Mouse (Mus musculus): ENCODE data around the gene Hadhb.

Gene Hadhb

GRCm38 (mm10) chr5:30131246-30131645, 23.8 kb upstream of the Hadhb start:
- DNase-seq = no peak

GRCm38 (mm10) chr5:30132173-30132572, 22.9 kb upstream of the Hadhb start:
- DNase-seq = no peak

- DNase-seq = no peak
Measured at GRCm38 (mm10) chr5:30135711-30136231, 19.3 kb upstream of the Hadhb start.

GRCm38 (mm10) chr5:30137271-30137670, 17.8 kb upstream of the Hadhb start:
- no peak for DNase-seq

- no peak for DNase-seq
Measured at GRCm38 (mm10) chr5:30138193-30138592, 16.9 kb upstream of the Hadhb start.

- DNase-seq = no peak
Measured at GRCm38 (mm10) chr5:30146526-30146925, 8.5 kb upstream of the Hadhb start.

- DNase-seq = no peak
Measured at GRCm38 (mm10) chr5:30148133-30148920, 6.7 kb upstream of the Hadhb start.

GRCm38 (mm10) chr5:30152007-30152406, 3.0 kb upstream of the Hadhb start:
- DNase-seq = peak; percentile 46

GRCm38 (mm10) chr5:30152413-30152812, 2.6 kb upstream of the Hadhb start:
- no peak for DNase-seq

GRCm38 (mm10) chr5:30153222-30153621, 1.8 kb upstream of the Hadhb start:
- no peak for DNase-seq

- no peak for DNase-seq
Measured at GRCm38 (mm10) chr5:30154013-30154412, 1.0 kb upstream of the Hadhb start.

GRCm38 (mm10) chr5:30155395-30155792, 346 bp downstream of the Hadhb start:
- no peak for DNase-seq

GRCm38 (mm10) chr5:30155821-30156629, 977 bp downstream of the Hadhb start:
- no peak for DNase-seq

- DNase-seq = no peak
Measured at GRCm38 (mm10) chr5:30159601-30160000, 4.6 kb downstream of the Hadhb start.

GRCm38 (mm10) chr5:30161836-30162235, 6.8 kb downstream of the Hadhb start:
- no peak for DNase-seq

GRCm38 (mm10) chr5:30162339-30162738, 7.3 kb downstream of the Hadhb start:
- no peak for DNase-seq

GRCm38 (mm10) chr5:30165234-30165946, 10.3 kb downstream of the Hadhb start:
- DNase-seq = no peak

GRCm38 (mm10) chr5:30170303-30170940, 15.4 kb downstream of the Hadhb start:
- no peak for DNase-seq

GRCm38 (mm10) chr5:30172115-30172514, 17.1 kb downstream of the Hadhb start:
- DNase-seq = no peak

GRCm38 (mm10) chr5:30172931-30173692, 18.1 kb downstream of the Hadhb start:
- no peak for DNase-seq

- no peak for DNase-seq
Measured at GRCm38 (mm10) chr5:30175811-30176210, 20.8 kb downstream of the Hadhb start.

All from kidney, adult 18-20 months (tissue).